Mouse (Mus musculus): Measurements from ENCODE around the gene Bbx.

- TF ChIP-seq EP300 (IDR thresholded peaks at IDR 0.05; ENCODE audit: low read depth) (no peak), CTCF (IDR thresholded peaks at IDR 0.05; ENCODE audit: low read depth) (no peak)
Observed at GRCm38 (mm10) chr16:50249036-50249435, 183.2 kb downstream of the Bbx start.

Data from liver, embryonic 14.5 days (tissue).